Mouse (Mus musculus): Measurements from ENCODE around the gene Suds3. TPM values are rescaled to one million over a fixed set of nuclear protein-coding genes. Genes with fewer than 3 reads are reported as not detected.

The Suds3 gene
- polyA plus RNA-seq, 1 experiment from 2014 or later: 26.6 TPM

GRCm38 (mm10) chr5:117060484-117061130 lies 55.3 kb downstream of the Suds3 start:
- no peaks in the 10 kb centered on the region for H3K4me1 ChIP-seq (ENCODE audit: control insufficient read depth, low read depth, low read length)
- no peaks in the 10 kb centered on the region for H3K36me3 ChIP-seq (ENCODE audit: control insufficient read depth, insufficient read depth)
- 65% methylated on average over 18 of the region's 18 CpGs for WGBS (ENCODE audit: insufficient replicate concordance)
- no peaks in the 10 kb centered on the region for H3K9me3 ChIP-seq (replicated peaks; ENCODE audit: control insufficient read depth, low read length)
- no peaks in the 10 kb centered on the region for H3K27me3 ChIP-seq (ENCODE audit: control insufficient read depth, insufficient read depth, low read depth, low read length)
- no peak overlapping the region for H3K4me2 ChIP-seq (ENCODE audit: low read depth, low read length)
- no peak for ATAC-seq (ENCODE audit: low read depth)
- no peak overlapping the region for H3K27ac ChIP-seq (ENCODE audit: low read length)
- no peak overlapping the region for H3K9ac ChIP-seq (ENCODE audit: low read depth, low read length)
- H3K4me3 ChIP-seq (ENCODE audit: low read depth, low read length): no peak overlapping the region

GRCm38 (mm10) chr5:117049940-117050339 lies 66.0 kb downstream of the Suds3 start:
- H3K27ac ChIP-seq (ENCODE audit: low read length): no peak overlapping the region
- no peak overlapping the region for H3K9ac ChIP-seq (ENCODE audit: low read depth, low read length)
- no peaks in the 10 kb centered on the region for H3K4me1 ChIP-seq (ENCODE audit: control insufficient read depth, low read depth, low read length)
- H3K9me3 ChIP-seq (replicated peaks; ENCODE audit: control insufficient read depth, low read length): no peaks in the 10 kb centered on the region; the same call in 1 of the 2 replicates
- no peaks in the 10 kb centered on the region for H3K27me3 ChIP-seq (ENCODE audit: control insufficient read depth, insufficient read depth, low read depth, low read length)
- 65% methylated on average over 7 of the region's 7 CpGs for WGBS (ENCODE audit: insufficient replicate concordance)
- H3K4me3 ChIP-seq (ENCODE audit: low read depth, low read length): no peak overlapping the region
- no peak overlapping the region for H3K4me2 ChIP-seq (ENCODE audit: low read depth, low read length)
- no peak for ATAC-seq (ENCODE audit: low read depth)
- H3K36me3 ChIP-seq (ENCODE audit: control insufficient read depth, insufficient read depth): no peaks in the 10 kb centered on the region

DNA sequence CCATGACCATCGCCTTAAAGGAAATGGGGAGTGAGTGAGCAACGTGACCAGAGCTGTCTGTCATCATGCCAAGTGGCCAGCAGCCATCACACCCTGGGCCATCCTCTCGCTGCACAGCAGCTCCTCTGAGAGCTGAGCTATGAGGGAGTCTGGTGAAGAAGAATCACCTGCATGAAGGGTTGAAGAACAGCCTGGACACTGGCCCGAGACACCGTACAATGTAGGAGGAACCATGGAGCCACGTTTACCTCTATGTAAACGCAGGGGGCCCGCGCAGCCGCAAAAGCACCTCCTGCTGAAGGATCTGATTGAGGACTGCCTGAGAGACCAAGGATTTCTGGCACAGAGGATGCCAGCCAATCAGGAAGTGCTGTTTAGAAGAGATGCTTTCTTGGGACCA lies 70.8 kb downstream of the Suds3 start:
- Histone ChIP-seq H3K4me2 (ENCODE audit: low read depth, low read length) (no peak overlapping the region), H3K9ac (ENCODE audit: low read depth, low read length) (no peak overlapping the region), H3K36me3 (ENCODE audit: control insufficient read depth, insufficient read depth) (no peaks in the 10 kb centered on the region), H3K4me1 (ENCODE audit: control insufficient read depth, low read depth, low read length) (no peaks in the 10 kb centered on the region), H3K4me3 (ENCODE audit: low read depth, low read length) (no peak overlapping the region), H3K9me3 (replicated peaks; ENCODE audit: control insufficient read depth, low read length) (no peaks in the 10 kb centered on the region; the same call in 1 of the 2 replicates), H3K27ac (ENCODE audit: low read length) (no peak overlapping the region), H3K27me3 (ENCODE audit: control insufficient read depth, insufficient read depth, low read depth, low read length) (no peaks in the 10 kb centered on the region)
- ATAC-seq (ENCODE audit: low read depth): no peak
- 52% methylated on average over 10 of the region's 10 CpGs for WGBS (ENCODE audit: insufficient replicate concordance)

- no peaks in the 10 kb centered on the region for H3K4me1 ChIP-seq (ENCODE audit: control insufficient read depth, low read depth, low read length)
- H3K27ac ChIP-seq (ENCODE audit: low read length): no peak overlapping the region
- H3K36me3 ChIP-seq (ENCODE audit: control insufficient read depth, insufficient read depth): no peaks in the 10 kb centered on the region
- H3K9me3 ChIP-seq (replicated peaks; ENCODE audit: control insufficient read depth, low read length): no peaks in the 10 kb centered on the region
- no peaks in the 10 kb centered on the region for H3K27me3 ChIP-seq (ENCODE audit: control insufficient read depth, insufficient read depth, low read depth, low read length)
- no peak overlapping the region for H3K9ac ChIP-seq (ENCODE audit: low read depth, low read length)
- no peak overlapping the region for H3K4me2 ChIP-seq (ENCODE audit: low read depth, low read length)
- H3K4me3 ChIP-seq (ENCODE audit: low read depth, low read length): no peak overlapping the region
- no peak for ATAC-seq (ENCODE audit: low read depth)
- WGBS (ENCODE audit: insufficient replicate concordance): 54% methylated on average over 11 of the region's 11 CpGs
Measured at GRCm38 (mm10) chr5:117042661-117043060, 73.3 kb downstream of the Suds3 start.

Other genes starting within 250 kb of the Suds3 start
- gene Taok3, start 4.0 kb upstream of the Suds3 start, polyA plus RNA-seq (2015; fragmentation: Nextera tagmentation; extraction: Ambion mirVana): 39.9 and 41.8 TPM in 2 replicates
- 174 and 183 TPM in 2 replicates for gene Pebp1, start 171.5 kb upstream of the Suds3 start, polyA plus RNA-seq (2015; fragmentation: Nextera tagmentation; extraction: Ambion mirVana)
- gene Vsig10, start 203.0 kb upstream of the Suds3 start, polyA plus RNA-seq (2015; fragmentation: Nextera tagmentation; extraction: Ambion mirVana): 1.5 and 1.8 TPM in 2 replicates
- gene Wsb2, start 241.2 kb upstream of the Suds3 start, polyA plus RNA-seq (2015; fragmentation: Nextera tagmentation; extraction: Ambion mirVana): 16.8 and 20.5 TPM in 2 replicates

All from liver, embryonic 16.5 days (tissue).